Mouse (Mus musculus): ENCODE measurements around the gene Mxd3.

DNA sequence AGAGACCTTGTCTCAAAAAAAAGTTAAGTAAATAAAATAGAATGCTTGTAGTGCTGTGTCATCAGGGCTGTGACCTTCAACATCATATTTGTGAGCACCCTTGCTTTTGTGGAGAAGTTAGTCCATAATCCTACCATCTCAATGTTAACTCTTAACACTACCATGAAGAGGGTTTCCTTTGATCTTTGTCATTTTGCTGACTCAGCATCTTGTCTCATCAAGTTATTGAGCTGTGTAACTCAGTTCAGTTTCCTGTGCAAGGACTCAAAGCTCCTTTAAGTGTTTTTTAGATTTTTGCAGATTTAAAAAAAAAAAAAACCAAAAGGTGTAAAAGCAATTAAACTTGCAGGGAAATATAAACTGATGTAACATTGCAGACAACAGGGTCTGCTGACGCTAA lies 32.9 kb downstream of the Mxd3 start:
- TF ChIP-seq CTCF (IDR thresholded peaks at IDR 0.05; ENCODE audit: low read depth, low read length) (no peak), GATA1 (IDR thresholded peaks at IDR 0.05; ENCODE audit: borderline replicate concordance, low read length) (no peak), TAL1 (conservative IDR thresholded peaks at IDR 0.05; ENCODE audit: low read depth, low read length) (no peak), POLR2AphosphoS5 (IDR thresholded peaks at IDR 0.05; ENCODE audit: insufficient replicate concordance, low read depth, low read length) (no peak)

Data from G1E (cell line).